Mouse (Mus musculus): ENCODE data around the gene H2-Q10. TPM values are rescaled to one million over a fixed set of nuclear protein-coding genes. Genes with fewer than 3 reads are reported as not detected.
"Not testable (repeated sequence)": the region's sequence is repeated elsewhere in the genome, so short reads cannot be mapped to it uniquely, and the experiment has no call there.

The H2-Q10 gene
- polyA plus RNA-seq, 1 experiment: 0.09 TPM

DNA sequence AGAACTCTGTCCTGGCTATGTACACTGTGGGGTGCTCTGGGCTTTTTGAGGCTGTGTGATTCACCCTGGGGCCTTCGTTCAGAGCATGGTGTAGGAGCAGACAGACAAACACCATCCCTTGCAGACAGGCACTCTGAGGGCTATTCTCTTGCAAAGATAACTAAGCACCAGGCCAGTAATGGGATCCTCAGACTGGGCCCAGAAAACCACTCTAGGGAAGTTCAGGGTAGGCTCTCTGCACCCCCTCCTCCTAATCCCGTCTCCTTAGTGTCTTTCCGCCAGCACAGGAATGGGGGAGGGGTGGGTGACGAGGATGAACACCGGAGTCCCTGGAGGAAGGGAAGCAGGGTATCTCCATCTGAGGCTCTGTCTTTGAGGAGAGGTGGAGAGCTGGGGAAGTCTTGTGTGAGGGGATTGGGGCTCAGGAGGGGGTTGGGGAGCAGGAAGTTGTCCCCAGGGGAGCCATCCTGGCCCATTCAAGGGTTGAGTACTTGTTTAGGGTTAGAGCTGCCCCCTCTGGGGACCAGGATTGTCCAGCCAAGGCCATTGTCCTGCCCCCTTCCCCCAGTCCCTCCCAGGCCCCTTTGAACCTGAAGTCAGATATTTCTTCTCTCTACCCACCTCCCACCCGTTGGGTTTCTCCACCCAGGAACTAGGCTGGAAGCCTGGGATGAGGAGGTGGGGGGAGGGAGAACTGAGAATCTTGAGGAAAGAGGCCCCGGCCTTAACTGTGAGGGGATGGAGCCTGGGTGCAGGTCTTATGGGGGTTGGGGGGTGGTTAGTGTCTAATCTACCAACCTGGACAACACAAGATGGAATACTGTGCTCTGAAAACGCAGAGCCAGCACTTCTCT is 35.0 kb downstream of the H2-Q10 start:
- no peak overlapping the region for H3K4me3 ChIP-seq (replicated peaks)
- no peaks in the 10 kb centered on the region for H3K9me3 ChIP-seq (ENCODE audit: control insufficient read depth, low read length)
- H3K36me3 ChIP-seq (ENCODE audit: control insufficient read depth): no peaks in the 10 kb centered on the region
- H3K27me3 ChIP-seq (ENCODE audit: control insufficient read depth): peaks cover 46% of the 10 kb centered on the region
- no peak for TF ChIP-seq TAL1 (IDR thresholded peaks at IDR 0.05; ENCODE audit: low read length)
- TF ChIP-seq GATA1 (IDR thresholded peaks at IDR 0.05; ENCODE audit: low read length): no peak
- H3K4me1 ChIP-seq (ENCODE audit: control insufficient read depth): no peaks in the 10 kb centered on the region

DNA sequence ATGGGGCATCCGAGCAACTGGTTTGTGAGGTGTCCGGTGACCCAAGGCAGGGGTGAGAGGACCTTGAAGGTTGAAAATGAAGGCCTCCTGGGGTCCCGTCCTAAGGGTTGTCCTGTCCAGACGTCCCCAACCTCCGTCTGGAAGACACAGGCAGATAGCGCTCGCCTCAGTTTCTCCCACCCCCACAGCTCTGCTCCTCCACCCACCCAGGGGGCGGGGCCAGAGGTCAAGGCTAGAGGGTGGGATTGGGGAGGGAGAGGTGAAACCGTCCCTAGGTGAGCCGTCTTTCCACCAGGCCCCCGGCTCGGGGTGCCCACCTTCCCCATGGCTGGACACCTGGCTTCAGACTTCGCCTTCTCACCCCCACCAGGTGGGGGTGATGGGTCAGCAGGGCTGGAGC is 35.9 kb downstream of the H2-Q10 start, which contains the start of gene Pou5f1:
Gene Pou5f1, plus strand, starts transcription at position 243 of the 400 bp plus-strand sequence.
- H3K4me1 ChIP-seq (ENCODE audit: control insufficient read depth): no peaks in the 10 kb centered on the region
- no peaks in the 10 kb centered on the region for H3K9me3 ChIP-seq (ENCODE audit: control insufficient read depth, low read length)
- no peak within 1 kb of the TSS for H3K4me3 ChIP-seq (replicated peaks)
- no peak for TF ChIP-seq TAL1 (IDR thresholded peaks at IDR 0.05; ENCODE audit: low read length)
- TF ChIP-seq GATA1 (IDR thresholded peaks at IDR 0.05; ENCODE audit: low read length): no peak
- H3K36me3 ChIP-seq (ENCODE audit: control insufficient read depth): no peaks in the 10 kb centered on the region
- peaks cover 47% of the 10 kb centered on the region for H3K27me3 ChIP-seq (ENCODE audit: control insufficient read depth)

DNA sequence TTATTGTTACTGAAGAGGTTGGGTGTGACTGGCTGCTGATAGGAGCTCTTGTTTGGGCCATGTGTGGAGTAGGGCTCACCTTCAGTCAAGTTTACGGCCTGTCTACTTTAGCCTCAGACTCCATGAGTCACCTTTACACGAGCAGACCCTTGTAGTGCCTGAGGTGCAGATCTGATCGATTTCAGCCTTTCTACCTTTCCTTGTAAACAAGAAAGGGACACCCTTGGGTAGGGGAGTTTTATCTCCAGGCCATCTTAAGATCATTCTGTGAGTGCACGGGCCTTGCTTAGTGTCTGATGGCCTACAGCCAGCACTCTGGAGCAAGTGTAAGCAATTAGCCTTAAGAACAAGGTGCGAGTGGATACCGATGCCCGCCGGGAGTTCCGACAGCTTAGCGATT is 37.0 kb downstream of the H2-Q10 start:
- Histone ChIP-seq H3K36me3 (ENCODE audit: control insufficient read depth) (peaks cover 7% of the 10 kb centered on the region), H3K27me3 (ENCODE audit: control insufficient read depth) (peaks cover 47% of the 10 kb centered on the region), H3K4me3 (replicated peaks) (no peak overlapping the region), H3K4me1 (ENCODE audit: control insufficient read depth) (no peaks in the 10 kb centered on the region), H3K9me3 (ENCODE audit: control insufficient read depth, low read length) (no peaks in the 10 kb centered on the region)
- TF ChIP-seq TAL1 (IDR thresholded peaks at IDR 0.05; ENCODE audit: low read length) (no peak), GATA1 (IDR thresholded peaks at IDR 0.05; ENCODE audit: low read length) (no peak)

DNA sequence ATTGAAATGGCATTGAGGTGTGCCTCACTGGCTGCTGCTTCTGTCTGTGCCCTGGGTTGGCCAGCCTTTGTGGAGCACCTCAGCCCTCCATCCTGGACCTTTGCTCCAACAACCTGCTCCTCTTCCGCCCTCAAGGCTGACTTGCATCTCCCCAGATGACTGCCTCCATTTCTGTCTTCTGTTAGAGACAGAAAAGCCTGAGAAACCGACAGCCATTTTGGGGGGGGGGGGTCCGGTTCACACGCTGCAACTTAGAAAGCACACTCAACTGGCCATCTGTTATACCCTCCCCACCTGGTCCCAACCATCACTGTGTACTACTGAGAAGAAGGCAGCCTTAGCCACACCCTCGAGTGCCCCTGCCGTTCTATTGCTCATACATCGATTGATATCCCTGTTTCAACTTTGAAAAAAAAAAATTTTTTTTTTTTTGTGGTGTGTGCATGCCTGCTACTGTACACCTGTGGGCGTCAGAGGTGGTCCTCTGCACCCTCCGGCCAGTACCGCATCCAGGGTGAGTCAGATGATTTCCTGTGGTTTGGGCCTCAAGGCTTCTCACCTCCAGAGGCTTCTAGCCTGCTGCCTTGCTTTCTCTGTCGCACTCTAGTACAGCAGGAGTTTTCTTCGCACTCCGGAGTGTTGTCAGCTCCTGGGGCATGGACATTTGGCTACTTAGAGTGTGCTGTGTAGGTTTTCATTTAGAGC is 37.8 kb downstream of the H2-Q10 start:
- no peaks in the 10 kb centered on the region for H3K4me1 ChIP-seq (ENCODE audit: control insufficient read depth)
- H3K9me3 ChIP-seq (ENCODE audit: control insufficient read depth, low read length): no peaks in the 10 kb centered on the region
- H3K27me3 ChIP-seq (ENCODE audit: control insufficient read depth): peaks cover 47% of the 10 kb centered on the region
- TF ChIP-seq TAL1 (IDR thresholded peaks at IDR 0.05; ENCODE audit: low read length): no peak
- no peak for TF ChIP-seq GATA1 (IDR thresholded peaks at IDR 0.05; ENCODE audit: low read length)
- no peak overlapping the region for H3K4me3 ChIP-seq (replicated peaks)
- H3K36me3 ChIP-seq (ENCODE audit: control insufficient read depth): peaks cover 14% of the 10 kb centered on the region

DNA sequence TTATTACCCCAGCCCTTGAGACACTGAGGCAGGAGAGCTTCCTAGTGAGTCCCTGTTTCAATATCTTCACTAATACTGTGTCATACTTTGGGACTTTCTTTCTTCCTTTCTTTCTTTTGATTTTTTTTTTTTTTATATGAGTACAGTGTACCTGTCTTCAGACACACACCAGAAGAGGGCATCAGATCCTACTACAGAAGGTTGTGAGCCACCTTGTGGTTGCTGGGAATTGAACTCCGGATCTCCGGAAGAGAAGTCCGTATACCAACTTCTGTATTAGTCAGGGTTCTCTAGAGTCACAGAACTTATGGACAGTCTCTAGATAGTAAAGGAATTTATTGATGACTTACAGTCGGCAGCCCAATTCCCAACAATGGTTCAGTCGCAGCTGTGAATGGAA is 38.4 kb downstream of the H2-Q10 start:
- Histone ChIP-seq H3K36me3 (ENCODE audit: control insufficient read depth) (peaks cover 20% of the 10 kb centered on the region), H3K27me3 (ENCODE audit: control insufficient read depth) (peaks cover 47% of the 10 kb centered on the region)
- H3K9me3 ChIP-seq (ENCODE audit: control insufficient read depth, low read length); H3K4me3 ChIP-seq (replicated peaks); H3K4me1 ChIP-seq (ENCODE audit: control insufficient read depth): not testable (repeated sequence)

DNA sequence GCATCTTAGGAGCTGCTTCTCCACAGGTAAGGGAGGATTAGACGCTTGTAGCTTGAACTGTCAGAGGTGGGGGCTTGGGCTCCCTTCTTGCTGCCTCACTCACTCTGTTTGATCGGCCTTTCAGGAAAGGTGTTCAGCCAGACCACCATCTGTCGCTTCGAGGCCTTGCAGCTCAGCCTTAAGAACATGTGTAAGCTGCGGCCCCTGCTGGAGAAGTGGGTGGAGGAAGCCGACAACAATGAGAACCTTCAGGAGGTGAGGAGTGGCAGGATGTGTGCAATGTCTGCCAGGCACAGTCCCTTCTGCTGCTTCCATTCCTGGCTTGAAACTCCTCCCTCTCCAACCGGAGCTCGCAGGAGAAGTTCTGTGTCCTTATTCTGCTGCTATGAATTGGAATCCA is 39.4 kb downstream of the H2-Q10 start:
- Histone ChIP-seq H3K4me3 (replicated peaks) (no peak overlapping the region), H3K4me1 (ENCODE audit: control insufficient read depth) (peaks cover 13% of the 10 kb centered on the region), H3K36me3 (ENCODE audit: control insufficient read depth) (peaks cover 30% of the 10 kb centered on the region), H3K27me3 (ENCODE audit: control insufficient read depth) (peaks cover 47% of the 10 kb centered on the region), H3K9me3 (ENCODE audit: control insufficient read depth, low read length) (no peaks in the 10 kb centered on the region)
- TF ChIP-seq GATA1 (IDR thresholded peaks at IDR 0.05; ENCODE audit: low read length) (no peak), TAL1 (IDR thresholded peaks at IDR 0.05; ENCODE audit: low read length) (no peak)

DNA sequence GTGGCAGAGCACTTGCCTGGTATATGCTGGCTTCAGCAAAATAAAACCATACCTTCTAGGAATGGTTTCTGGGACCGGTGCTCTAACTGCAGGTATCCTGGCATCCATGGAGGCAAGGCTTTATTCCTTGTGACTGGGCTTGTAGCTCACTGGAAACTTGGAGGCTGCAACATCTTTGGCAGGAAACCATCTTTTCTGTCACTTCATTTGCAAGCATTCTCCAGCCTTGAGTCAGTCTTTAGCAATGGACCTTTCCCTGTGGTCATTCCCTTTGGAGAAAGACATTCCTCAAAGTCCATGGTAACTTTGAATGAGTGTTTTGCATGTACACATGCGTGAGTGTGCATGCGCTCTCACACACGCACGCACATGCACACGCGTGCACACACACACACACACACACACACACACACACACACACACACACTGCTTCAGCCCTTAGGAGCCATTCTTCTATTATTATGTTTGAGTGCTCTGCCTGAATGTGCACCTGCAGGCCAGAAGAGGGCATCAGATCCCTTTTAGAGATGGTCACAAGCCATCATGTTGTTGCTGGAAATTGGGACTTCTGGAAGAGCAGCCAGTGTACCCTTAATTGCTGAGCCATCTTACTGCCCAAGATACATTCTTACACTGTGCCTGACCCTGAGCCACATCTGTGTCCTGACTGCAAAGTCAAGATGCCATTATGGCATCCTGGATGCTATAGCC is 43.2 kb downstream of the H2-Q10 start:
- TF ChIP-seq TAL1 (IDR thresholded peaks at IDR 0.05; ENCODE audit: low read length) (no peak), GATA1 (IDR thresholded peaks at IDR 0.05; ENCODE audit: low read length) (no peak)
- no peaks in the 10 kb centered on the region for H3K9me3 ChIP-seq (ENCODE audit: control insufficient read depth, low read length)
- H3K27me3 ChIP-seq (ENCODE audit: control insufficient read depth): peaks cover 15% of the 10 kb centered on the region
- H3K4me1 ChIP-seq (ENCODE audit: control insufficient read depth): peaks cover 43% of the 10 kb centered on the region
- H3K36me3 ChIP-seq (ENCODE audit: control insufficient read depth): peaks cover 49% of the 10 kb centered on the region
- no peak overlapping the region for H3K4me3 ChIP-seq (replicated peaks)

DNA sequence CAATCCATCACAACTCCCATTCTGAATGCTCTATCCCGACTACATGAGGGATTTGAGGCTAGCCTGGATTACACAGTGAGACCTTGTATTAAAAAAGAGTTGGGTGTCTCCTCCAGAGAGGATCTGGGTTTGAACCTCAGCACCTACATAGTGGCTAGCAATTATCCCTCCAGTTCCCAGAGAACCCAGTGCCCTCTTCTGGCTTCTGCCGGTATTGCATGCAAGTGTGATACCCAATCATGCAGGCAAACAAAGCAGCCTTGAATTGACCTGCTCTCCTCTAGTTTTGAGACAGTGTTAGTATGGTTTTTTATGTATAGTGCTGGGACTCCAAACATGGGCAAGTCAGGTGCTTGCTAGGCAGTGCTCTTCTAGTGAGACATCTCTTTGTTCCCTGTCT is 44.0 kb downstream of the H2-Q10 start:
- TF ChIP-seq GATA1 (IDR thresholded peaks at IDR 0.05; ENCODE audit: low read length): no peak
- Histone ChIP-seq H3K36me3 (ENCODE audit: control insufficient read depth) (peaks cover 53% of the 10 kb centered on the region), H3K4me3 (replicated peaks) (peak overlapping the region; percentile 68), H3K9me3 (ENCODE audit: control insufficient read depth, low read length) (no peaks in the 10 kb centered on the region), H3K4me1 (ENCODE audit: control insufficient read depth) (peaks cover 47% of the 10 kb centered on the region), H3K27me3 (ENCODE audit: control insufficient read depth) (peaks cover 10% of the 10 kb centered on the region)

DNA sequence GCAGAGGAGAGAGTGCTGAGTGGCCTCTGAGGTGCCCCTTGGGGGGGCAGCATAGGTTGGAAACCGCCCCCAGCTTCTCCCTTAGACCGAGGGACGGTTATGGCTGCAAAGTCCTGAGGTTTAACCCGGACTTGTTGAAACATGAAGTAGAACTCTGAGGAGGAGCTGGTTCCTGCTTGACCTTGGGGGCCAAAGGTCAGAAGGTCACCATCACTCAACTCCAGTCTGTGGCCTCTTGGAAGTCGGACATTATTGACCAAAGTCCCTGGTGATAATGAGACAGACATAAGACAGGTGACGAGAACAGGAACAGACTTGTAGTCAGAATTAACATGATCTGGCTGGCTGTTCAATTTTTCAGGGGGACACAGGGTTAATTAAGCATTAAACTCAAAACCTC is 44.9 kb downstream of the H2-Q10 start:
- H3K4me3 ChIP-seq (replicated peaks): peak overlapping the region; percentile 68
- H3K27me3 ChIP-seq (ENCODE audit: control insufficient read depth): peaks cover 1% of the 10 kb centered on the region
- peaks cover 59% of the 10 kb centered on the region for H3K36me3 ChIP-seq (ENCODE audit: control insufficient read depth)
- H3K9me3 ChIP-seq (ENCODE audit: control insufficient read depth, low read length): no peaks in the 10 kb centered on the region
- TF ChIP-seq GATA1 (IDR thresholded peaks at IDR 0.05; ENCODE audit: low read length) (no peak), TAL1 (IDR thresholded peaks at IDR 0.05; ENCODE audit: low read length) (no peak)
- H3K4me1 ChIP-seq (ENCODE audit: control insufficient read depth): peaks cover 47% of the 10 kb centered on the region
